In the genomic region with DNA sequence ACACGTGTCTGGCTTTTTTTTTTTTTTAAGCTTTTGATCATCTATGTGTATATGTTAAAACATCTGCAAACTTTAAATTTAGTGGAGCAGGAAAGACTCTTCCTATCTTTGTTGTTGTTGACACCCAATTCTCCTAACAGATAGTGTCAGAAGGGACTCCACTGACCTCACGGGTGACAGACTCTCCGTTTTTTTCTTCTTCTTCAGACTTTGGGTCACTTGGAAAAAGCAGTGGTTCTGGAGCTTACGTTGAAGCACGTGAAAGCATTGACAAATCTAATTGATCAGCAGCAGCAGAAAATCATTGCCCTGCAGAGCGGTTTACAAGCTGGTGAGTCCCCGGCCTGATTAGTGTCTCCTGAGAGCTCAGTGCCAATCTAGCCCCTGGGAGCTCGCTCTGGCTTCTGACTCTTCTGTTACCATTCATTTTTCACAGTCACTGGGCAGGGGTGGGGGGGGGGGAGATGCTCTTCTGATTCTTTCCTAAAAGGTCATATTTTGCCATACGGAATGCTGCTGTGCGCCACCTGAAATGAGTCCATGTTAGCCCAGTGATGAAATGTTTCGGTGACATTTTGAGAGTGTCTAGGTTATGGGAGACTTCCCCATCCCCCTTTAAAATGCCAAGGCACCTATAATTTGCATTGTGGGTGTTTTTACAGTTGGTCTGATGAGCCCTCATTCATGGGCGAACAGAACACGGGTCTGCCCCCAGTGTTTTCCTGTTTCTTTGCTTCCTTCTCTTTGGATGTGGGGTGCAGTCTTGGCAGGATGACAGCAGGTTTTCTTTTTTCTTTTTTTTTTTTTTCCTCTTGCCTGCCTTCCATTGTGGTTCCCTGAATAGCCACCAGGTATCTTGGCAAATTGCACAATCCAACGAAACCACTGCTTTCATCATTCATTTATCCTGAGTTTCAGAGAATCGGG, we compare ENCODE assay signal across 9 mouse cellular contexts. TPM values are rescaled to one million over a fixed set of nuclear protein-coding genes. Genes with fewer than 3 reads are reported as not detected.
DNase-seq lines count a peak whose midpoint lies in the region; ATAC-seq lines count a peak whose summit lies in the region.
"Had no signal": no experiment of that assay in that cellular context is flagged by ENCODE, and none has a peak within 500 bp of the region (broad histone marks: within the 10 kb centered on the region; RNA-seq: fewer than 3 reads in every experiment).

No protein-coding gene starts in this region.

- peaks cover 23% of the 10 kb centered on the region for H3K4me1 ChIP-seq in kidney, embryonic 16.5 days (ENCODE audit: insufficient read depth, low read length)
- peaks cover 10% of the 10 kb centered on the region for H3K4me1 ChIP-seq in brown adipose tissue, adult 24 weeks (ENCODE audit: control insufficient read depth, insufficient read depth, insufficient read length, low read length)
- peaks cover 30% of the 10 kb centered on the region for H3K4me1 ChIP-seq in forebrain, embryonic 15.5 days

- no peak for DNase-seq in kidney, adult 11 months
- DNase-seq in thymus, postnatal 0 days (ENCODE audit: low spot score), result no peak
- DNase-seq in left cerebral cortex, adult 8-10 months (ENCODE audit: low spot score in 2 of 2), result no peak
- DNase-seq: gastrocnemius, postnatal 14 days; thymus, postnatal 36 days had no signal

- no peak overlapping the region for H3K27ac ChIP-seq in kidney, embryonic 16.5 days (ENCODE audit: low read length)
- peak overlapping the region; percentile 65 for H3K27ac ChIP-seq in brown adipose tissue, adult 24 weeks (replicated peaks; ENCODE audit: low read depth, low read length)
- no peak overlapping the region for H3K27ac ChIP-seq in forebrain, embryonic 15.5 days (replicated peaks)
- H3K27ac ChIP-seq in macrophage, result no peak overlapping the region

- no peaks in the 10 kb centered on the region for H3K9me3 ChIP-seq in kidney, embryonic 16.5 days (ENCODE audit: low read length)
- no peaks in the 10 kb centered on the region for H3K9me3 ChIP-seq in forebrain, embryonic 15.5 days

- no peak overlapping the region for H3K9ac ChIP-seq in kidney, embryonic 16.5 days (replicated peaks; ENCODE audit: low read length)
- no peak overlapping the region for H3K9ac ChIP-seq in forebrain, embryonic 15.5 days (replicated peaks)

- WGBS in kidney, embryonic 16.5 days, result 69% methylated on average over 15 of the region's 15 CpGs
- WGBS in forebrain, embryonic 15.5 days, result 50% methylated on average over 15 of the region's 15 CpGs
- 80% methylated on average over 15 of the region's 15 CpGs for WGBS in macrophage (ENCODE audit: missing documents)

- ATAC-seq in kidney, embryonic 16.5 days (ENCODE audit: low FRiP score, low TSS enrichment), result no peak
- no peak for ATAC-seq in forebrain, embryonic 15.5 days (replicated peaks)

- H3K4me2 ChIP-seq in kidney, embryonic 16.5 days (replicated peaks; ENCODE audit: low read depth, low read length), result peak overlapping the region; percentile 94
- peak overlapping the region; percentile 99 for H3K4me2 ChIP-seq in forebrain, embryonic 15.5 days (replicated peaks)

- peak overlapping the region; percentile 57 for H3K4me3 ChIP-seq in kidney, embryonic 16.5 days (ENCODE audit: low read length)
- H3K4me3 ChIP-seq in brown adipose tissue, adult 24 weeks (ENCODE audit: insufficient read depth, low read depth, low read length), result peak overlapping the region; percentile 82
- H3K4me3 ChIP-seq in forebrain, embryonic 15.5 days, result peak overlapping the region; percentile 4; the same call in 1 of the 2 replicates
- H3K4me3 ChIP-seq in macrophage (ENCODE audit: inconsistent target), result peak overlapping the region; percentile 86; the same call in 1 of the 2 replicates

- H3K36me3 ChIP-seq in kidney, embryonic 16.5 days (ENCODE audit: insufficient read depth, low read length), result peaks cover 18% of the 10 kb centered on the region
- no peaks in the 10 kb centered on the region for H3K36me3 ChIP-seq in forebrain, embryonic 15.5 days
- 0 out of 2 replicates have a peak, but pooled peaks cover 10% of the 10 kb centered on the region for H3K36me3 ChIP-seq in macrophage (ENCODE audit: inconsistent target)

- H3K79me2 ChIP-seq in macrophage (ENCODE audit: inconsistent target), result peaks cover 42% of the 10 kb centered on the region; the same call in 1 of the 2 replicates

- no peaks in the 10 kb centered on the region; the same call in 1 of the 2 replicates for H3K27me3 ChIP-seq in kidney, embryonic 16.5 days (ENCODE audit: insufficient read depth, low read length)
- no peaks in the 10 kb centered on the region for H3K27me3 ChIP-seq in forebrain, embryonic 15.5 days

RNA-seq across cellular contexts. Expression of a gene that starts 2.1 kb away (rescaled TPM):
- polyA plus RNA-seq in kidney, embryonic 16.5 days (2015; fragmentation: Nextera tagmentation; extraction: Ambion mirVana), result 16.8 and 18.5 TPM in 2 replicates
- 74.0 and 122 TPM in 2 replicates for polyA plus RNA-seq in brown adipose tissue, adult 24 weeks (2012; ENCODE audit: insufficient read depth, insufficient read length, missing spikeins)
- polyA plus RNA-seq in forebrain, embryonic 15.5 days (2015; fragmentation: Nextera tagmentation; extraction: Ambion mirVana), result 6.4 and 7.1 TPM in 2 replicates
- total RNA-seq in macrophage (2018; cell fraction: chromatin; rRNA removed), result 100 to 1,000 TPM in 2 of 26 experiments, 10 to 100 TPM in 17, 1 to 10 TPM in 7; 3.4 to 140 (median 20.8) TPM
- 10 to 100 TPM in 17 of 26 experiments, 1 to 10 TPM in 9; 3.5 to 84.2 (median 19.2) TPM for total RNA-seq in macrophage (2018; cell fraction: cytosol; rRNA removed)
- 100 to 1,000 TPM in 2 of 26 experiments, 10 to 100 TPM in 19, 1 to 10 TPM in 5; 6.5 to 105 (median 23.2) TPM for total RNA-seq in macrophage (2018; cell fraction: nucleus; rRNA removed)
- polyA plus RNA-seq in macrophage (2018), result 14.2 to 18.7 TPM (median 16.9 TPM) in 3 replicates
- polyA plus RNA-seq in thymus, postnatal 0 days (2015; fragmentation: Nextera tagmentation; extraction: Ambion mirVana), result 6.6 and 7.0 TPM in 2 replicates
- 100 to 1,000 TPM in 3 of 4 experiments, 10 to 100 TPM in 1; 92.2 to 130 (median 111) TPM for total RNA-seq in left cerebral cortex, adult 8-10 months (2022)

Comparison
In these comparisons a context has a peak if more than half of its experiments do, and no peak if none do; other contexts are left out.
1. H3K4me3 ChIP-seq: peak in every context shown above with its lines; median percentile 86 in macrophage; 82 in brown adipose tissue, adult 24 weeks; 57 in kidney, embryonic 16.5 days; 4 in forebrain, embryonic 15.5 days.